Mouse (Mus musculus): ENCODE measurements around the gene Ovol3.
"Not testable (repeated sequence)": the region's sequence is repeated elsewhere in the genome, so short reads cannot be mapped to it uniquely, and the experiment has no call there.

Gene Ovol3

DNA sequence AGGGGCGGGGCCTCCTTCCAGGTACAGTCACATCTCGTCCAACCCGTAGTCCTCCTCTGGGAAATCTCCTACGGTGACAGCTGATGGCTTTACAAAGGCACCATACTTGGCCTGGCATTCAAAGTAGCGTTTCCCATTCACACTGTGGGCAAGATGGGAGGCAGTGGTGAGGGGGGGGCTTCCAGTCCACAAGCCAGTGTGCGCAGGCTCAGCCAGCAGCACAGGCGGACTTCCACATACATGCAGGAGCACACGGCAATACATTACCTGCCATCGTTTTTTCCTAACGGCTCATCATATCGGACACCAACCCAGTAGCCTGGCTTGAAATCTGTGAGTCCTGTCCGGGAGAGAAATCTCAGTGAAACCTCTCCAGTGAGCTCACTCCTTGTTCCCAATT lies 11.3 kb downstream of the Ovol3 start:
- no peak for DNase-seq (ENCODE audit: low spot score in 2 of 2)

DNA sequence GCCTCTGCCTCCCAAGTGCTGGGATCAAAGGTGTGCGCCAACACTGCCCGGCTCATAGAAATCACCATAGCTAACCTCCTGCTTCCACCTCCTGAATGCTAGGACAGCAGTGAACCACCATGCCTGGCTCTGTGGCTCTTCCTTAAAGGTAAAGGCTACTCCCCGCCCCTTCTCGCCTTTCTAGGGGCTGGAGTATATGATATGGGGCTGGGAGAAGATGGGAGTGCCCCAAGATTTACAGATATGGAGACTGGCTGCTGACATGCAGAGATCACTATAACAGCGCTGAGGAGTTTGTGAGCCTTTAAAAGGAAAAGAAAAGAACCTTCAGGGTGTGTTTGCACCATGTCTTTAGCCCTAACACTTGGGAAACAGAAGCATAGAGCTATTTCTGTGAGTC lies 13.3 kb downstream of the Ovol3 start:
- no peak for DNase-seq (ENCODE audit: low spot score in 2 of 2)

DNA sequence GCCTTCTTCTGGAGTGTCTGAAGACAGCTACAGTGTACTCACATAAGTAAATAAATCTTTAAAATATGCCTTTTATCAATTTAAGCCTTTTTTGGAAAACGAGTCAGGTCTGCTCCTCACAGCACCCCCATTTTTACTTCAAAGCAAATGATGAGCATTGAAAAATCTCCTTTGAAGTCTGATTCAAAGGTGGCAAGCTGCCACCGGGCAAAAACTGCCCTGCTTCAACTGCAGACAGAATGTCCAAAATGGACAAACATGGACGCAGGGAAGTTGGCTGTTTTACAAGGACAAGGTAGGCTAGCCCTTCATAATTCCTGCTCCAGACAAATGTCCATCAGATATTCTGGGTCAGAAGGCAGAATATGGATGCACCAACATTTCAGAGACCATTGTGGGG lies 14.1 kb downstream of the Ovol3 start:
- DNase-seq (ENCODE audit: low spot score in 2 of 2): no peak

- DNase-seq (ENCODE audit: low spot score in 2 of 2): no peak
Measured at GRCm38 (mm10) chr7:30220008-30220356, 15.5 kb downstream of the Ovol3 start.

- DNase-seq (ENCODE audit: low spot score in 2 of 2): peak; percentile 29 to 55
Measured at GRCm38 (mm10) chr7:30219293-30220007, 16.1 kb downstream of the Ovol3 start.

DNA sequence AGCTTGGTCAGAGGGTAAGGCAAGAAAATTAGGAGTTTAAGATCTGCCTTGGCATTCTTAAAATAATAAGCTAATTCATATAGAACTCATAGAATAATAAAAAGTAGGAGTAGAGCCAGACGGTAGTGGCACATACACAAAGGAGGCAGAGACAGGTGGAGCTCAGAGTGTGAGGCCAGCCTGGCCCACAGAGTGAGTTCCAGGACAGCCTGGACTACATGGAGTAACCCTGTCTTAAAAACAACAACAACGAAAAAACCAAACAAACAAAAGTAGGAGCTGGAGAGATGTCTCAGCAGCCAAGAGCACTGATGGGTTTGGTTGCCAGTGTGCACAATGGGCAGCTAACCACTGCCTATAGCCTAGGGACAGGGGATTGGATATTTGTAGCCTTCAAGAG lies 18.2 kb downstream of the Ovol3 start:
- DNase-seq (ENCODE audit: low spot score in 2 of 2): no peak

DNA sequence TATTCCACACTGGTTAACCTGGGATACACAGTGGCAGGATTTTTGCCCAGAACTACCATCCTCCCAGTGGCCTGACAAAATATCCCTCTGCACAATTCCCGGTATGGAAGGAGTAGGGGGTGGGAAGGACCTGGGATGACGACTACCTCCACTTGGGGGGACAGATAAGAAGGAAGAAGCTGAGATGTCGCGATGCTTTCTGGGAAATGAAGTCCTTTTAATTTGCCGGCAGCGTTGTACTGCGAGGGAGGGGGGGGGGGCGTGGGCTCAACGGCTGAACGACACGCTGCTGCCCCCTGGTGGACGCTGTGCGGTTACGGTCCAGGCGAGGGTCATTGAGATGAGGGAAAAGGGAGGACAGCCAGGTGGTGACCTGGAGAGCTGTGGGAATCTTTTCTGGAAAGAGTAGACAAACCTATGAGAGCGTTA lies 18.8 kb downstream of the Ovol3 start:
- DNase-seq (ENCODE audit: low spot score in 2 of 2): peak; percentile 59 to 68

DNA sequence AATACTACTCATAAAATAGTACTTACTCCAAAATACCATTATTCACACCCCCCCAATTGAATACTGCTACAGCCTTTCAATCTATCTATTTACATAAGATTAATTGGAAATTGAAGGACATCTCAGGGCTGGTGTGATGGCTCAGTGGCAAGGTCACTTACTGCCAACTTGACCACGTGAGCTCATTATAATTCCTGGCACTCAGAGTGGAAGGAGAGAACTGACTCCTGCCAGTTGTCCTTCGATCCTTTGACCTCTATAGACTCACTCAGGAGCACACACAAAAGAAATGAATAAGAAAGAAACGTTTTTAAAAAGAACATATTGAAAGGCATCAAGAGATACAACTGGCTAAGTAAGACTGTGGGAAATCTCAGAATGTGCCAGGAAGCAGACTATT lies 19.6 kb downstream of the Ovol3 start:
- DNase-seq (ENCODE audit: low spot score in 2 of 2): no peak

DNA sequence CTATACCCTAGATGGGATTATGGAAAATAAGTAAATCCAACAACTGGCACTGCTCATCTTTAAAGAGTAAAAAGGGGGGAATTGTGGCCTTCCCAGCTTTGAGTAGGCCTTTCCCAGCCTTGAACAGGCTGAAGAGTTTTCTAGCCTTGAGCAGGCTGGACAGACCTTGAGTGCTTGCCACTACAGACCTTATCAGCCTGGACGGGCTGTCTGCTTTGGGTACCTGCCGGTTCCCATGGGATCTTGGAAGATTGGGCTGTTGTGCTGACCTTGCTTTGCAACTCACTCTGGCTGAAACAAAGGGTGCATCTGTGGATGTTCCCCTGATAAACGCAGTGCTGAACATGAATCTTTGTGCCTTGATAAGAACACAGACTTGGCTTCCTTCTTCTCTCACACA lies 21.6 kb downstream of the Ovol3 start:
- DNase-seq (ENCODE audit: low spot score in 2 of 2): no peak

- DNase-seq (ENCODE audit: low spot score in 2 of 2): no peak
Measured at GRCm38 (mm10) chr7:30211025-30211424, 24.5 kb downstream of the Ovol3 start.

- not testable (repeated sequence) for DNase-seq (ENCODE audit: low spot score in 2 of 2)
Measured at GRCm38 (mm10) chr7:30206364-30206763, 29.2 kb downstream of the Ovol3 start.

- DNase-seq (ENCODE audit: low spot score in 2 of 2): peak; percentile 53 to 64
Measured at GRCm38 (mm10) chr7:30205383-30205782, 30.1 kb downstream of the Ovol3 start.

GRCm38 (mm10) chr7:30204380-30204779 lies 31.1 kb downstream of the Ovol3 start:
- no peak for DNase-seq (ENCODE audit: low spot score in 2 of 2)

GRCm38 (mm10) chr7:30202895-30203690 lies 32.4 kb downstream of the Ovol3 start:
- DNase-seq (ENCODE audit: low spot score in 2 of 2): no peak

DNA sequence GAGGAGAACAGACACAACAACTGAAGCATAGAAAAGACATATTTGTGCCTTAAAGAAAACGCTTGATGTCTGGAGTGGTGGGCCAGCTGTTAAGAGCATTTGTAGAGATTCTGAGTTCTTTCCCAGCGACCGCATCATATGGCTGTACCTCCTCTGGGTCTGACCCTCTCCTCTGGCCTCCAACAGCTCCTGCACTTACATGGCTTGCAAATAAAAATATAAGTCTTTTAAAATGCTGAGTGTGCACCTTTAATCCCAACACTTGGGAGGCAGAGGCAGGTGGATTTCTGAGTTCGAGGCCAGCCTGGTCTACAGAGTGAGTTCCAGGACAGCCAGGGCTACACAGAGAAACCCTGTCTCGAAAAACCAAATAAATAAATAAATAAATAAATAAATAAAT lies 34.9 kb downstream of the Ovol3 start:
- DNase-seq (ENCODE audit: low spot score in 2 of 2): not testable (repeated sequence)

DNA sequence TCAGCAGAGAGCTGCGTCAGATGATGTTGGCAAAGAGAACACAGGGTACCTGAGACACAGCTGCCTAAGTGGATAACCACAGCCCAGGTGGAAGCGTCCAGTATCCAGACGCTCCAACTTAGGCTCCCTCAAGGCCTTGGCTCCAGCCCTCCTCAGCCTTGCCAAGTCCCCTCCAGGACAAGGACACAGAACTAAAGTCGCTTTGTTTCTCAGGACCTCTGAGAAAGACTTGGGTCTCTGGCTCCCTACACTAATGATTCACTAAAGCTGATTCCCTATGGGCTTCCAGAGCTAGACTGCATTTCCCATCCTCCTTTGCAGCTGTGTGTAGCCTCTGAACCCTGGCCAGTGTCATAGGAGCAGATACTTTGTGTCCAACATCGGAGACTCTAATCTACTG lies 35.3 kb downstream of the Ovol3 start:
- DNase-seq (ENCODE audit: low spot score in 2 of 2): no peak

DNA sequence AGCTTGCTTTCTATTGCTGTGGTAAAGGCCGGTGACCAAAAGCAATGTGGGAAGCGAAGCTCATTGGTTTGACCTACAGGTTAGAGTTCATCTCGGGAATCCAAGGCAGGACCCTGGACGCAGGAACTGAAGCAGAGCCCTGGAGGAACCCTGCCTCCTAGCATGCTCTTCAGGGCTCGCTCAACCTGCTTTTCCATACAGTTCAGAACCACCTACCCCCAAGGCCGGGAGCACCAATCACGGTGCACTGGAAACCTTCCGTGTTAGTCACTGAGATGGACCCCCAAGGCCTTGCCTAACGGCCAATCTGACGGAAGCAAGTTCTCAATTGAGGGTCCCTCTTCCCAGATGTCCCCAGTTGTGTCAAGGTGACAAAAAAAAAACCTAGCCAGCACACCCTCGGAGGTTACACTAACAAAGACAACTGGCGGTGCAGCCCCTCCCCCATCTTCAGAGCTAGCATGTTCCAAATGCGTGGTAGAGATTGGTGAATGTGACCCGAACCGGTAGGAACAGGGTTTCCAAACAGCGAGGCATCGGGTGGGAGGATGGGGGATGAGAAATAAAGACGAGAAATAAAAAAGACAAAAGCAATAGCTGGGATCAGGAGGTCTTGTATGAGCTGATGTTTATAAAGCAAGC lies 35.9 kb downstream of the Ovol3 start:
- no peak for DNase-seq (ENCODE audit: low spot score in 2 of 2)

DNA sequence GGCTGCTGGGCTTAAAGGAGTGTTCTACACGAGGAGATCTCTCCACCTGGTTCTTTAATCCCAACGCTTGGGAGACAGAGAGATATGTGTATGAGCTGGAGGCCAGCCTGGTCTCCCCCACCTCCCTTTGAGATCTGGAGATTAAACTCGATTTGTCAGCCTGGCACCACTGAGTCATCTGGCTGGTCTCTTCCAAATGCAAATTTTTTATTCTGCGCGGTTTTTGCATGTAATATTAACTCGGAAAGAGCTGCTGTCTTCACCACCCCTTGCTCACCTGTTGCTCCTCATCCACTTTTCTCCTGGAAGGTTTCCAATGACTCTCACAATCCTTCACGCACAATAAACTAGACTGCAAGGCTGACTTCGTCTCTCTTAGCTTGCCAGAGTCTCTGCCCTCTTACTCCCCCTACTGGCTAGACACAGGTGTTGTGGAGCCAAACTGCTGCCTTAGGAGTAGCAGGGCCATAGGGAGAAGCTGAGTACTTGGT lies 37.0 kb downstream of the Ovol3 start, which contains the start of gene Capns1:
Gene Capns1, minus strand, starts transcription at position 331 of the 491 bp plus-strand sequence.
- DNase-seq (ENCODE audit: low spot score in 2 of 2): peak; percentile 63 to 64

DNA sequence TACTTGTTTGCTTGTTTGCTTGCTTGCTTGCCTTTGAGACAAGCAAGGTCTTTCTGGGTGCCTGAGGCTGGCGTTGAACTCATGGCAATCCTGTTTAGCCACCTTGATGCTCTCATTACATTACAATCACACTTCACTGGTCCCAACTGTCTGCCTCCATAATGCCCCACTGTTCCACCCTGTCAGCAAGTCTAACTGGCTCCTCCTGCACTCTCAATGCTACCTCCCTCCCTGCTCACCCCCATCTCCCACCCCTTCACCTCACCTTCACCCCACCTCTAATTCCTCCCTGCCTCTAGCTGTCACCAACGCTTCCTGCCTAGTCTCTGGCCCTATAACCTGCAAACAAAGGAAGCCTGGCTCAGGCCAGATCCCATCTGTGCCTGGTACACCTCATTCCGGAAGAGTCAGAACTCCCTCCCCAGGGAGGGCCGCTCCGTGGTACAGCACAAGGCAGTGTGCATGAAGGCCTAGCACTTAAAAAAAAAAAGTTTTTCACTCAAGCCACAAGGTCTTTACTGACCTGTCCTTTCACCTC lies 37.9 kb downstream of the Ovol3 start:
- no peak for DNase-seq (ENCODE audit: low spot score in 2 of 2)

GRCm38 (mm10) chr7:30196171-30196570 lies 39.4 kb downstream of the Ovol3 start:
- no peak for DNase-seq (ENCODE audit: low spot score in 2 of 2)

GRCm38 (mm10) chr7:30195461-30195860 lies 40.1 kb downstream of the Ovol3 start:
- no peak for DNase-seq (ENCODE audit: low spot score in 2 of 2)

GRCm38 (mm10) chr7:30194884-30195283 lies 40.6 kb downstream of the Ovol3 start:
- DNase-seq (ENCODE audit: low spot score in 2 of 2): peak; percentile 94 to 95
